ENCODE assay signal across 21 mouse cellular contexts in genomic region chr1:173645393-173645792, GRCm38 (mm10). TPM values are rescaled to one million over a fixed set of nuclear protein-coding genes. Genes with fewer than 3 reads are reported as not detected.
"Had no signal": no experiment of that assay in that cellular context is flagged by ENCODE, and none has a peak within 500 bp of the region (broad histone marks: within the 10 kb centered on the region; RNA-seq: fewer than 3 reads in every experiment).

No protein-coding gene starts in this region.

- H3K27me3 ChIP-seq: midbrain, embryonic 12.5 days; neural tube, embryonic 12.5 days had no signal

- H3K4me2 ChIP-seq: lung, embryonic 14.5 days; midbrain, embryonic 12.5 days; neural tube, embryonic 12.5 days had no signal

- H3K36me3 ChIP-seq: midbrain, embryonic 10.5 days; midbrain, embryonic 12.5 days; neural tube, embryonic 12.5 days had no signal

- H3K4me3 ChIP-seq: midbrain, embryonic 10.5 days; midbrain, embryonic 12.5 days; neural tube, embryonic 12.5 days had no signal

- H3K27ac ChIP-seq: liver, embryonic 14.5 days; midbrain, embryonic 10.5 days; midbrain, embryonic 12.5 days; neural tube, embryonic 12.5 days had no signal

- DNase-seq: lung, adult 18-20 months; lung, embryonic 14.5 days; lung, postnatal 10 days; lung, postnatal 4 days; midbrain, embryonic 14.5 days; right cerebral cortex, postnatal 25 days; right cerebral cortex, postnatal 4 days; spleen, adult 18-20 months; thymus, adult 18-20 months; thymus, postnatal 14 days; thymus, postnatal 36 days had no signal

- ATAC-seq: midbrain, embryonic 16.5 days had no signal

- H3K9ac ChIP-seq: liver, embryonic 14.5 days; lung, embryonic 14.5 days; midbrain, embryonic 12.5 days; neural tube, embryonic 12.5 days had no signal

- H3K9me3 ChIP-seq: midbrain, embryonic 10.5 days; midbrain, embryonic 12.5 days; neural tube, embryonic 12.5 days had no signal

- H3K4me1 ChIP-seq: midbrain, embryonic 10.5 days; midbrain, embryonic 12.5 days; neural tube, embryonic 12.5 days had no signal

RNA-seq across cellular contexts. Expression of gene Ifi209, which starts 14.7 kb away (rescaled TPM):
- polyA plus RNA-seq: midbrain, embryonic 10.5 days; neural tube, embryonic 12.5 days; neural tube, embryonic 14.5 days had no signal

RNA-seq across cellular contexts. Expression of gene Ifi208, which starts 28.1 kb away (rescaled TPM):
- polyA plus RNA-seq: liver, embryonic 16.5 days; midbrain, embryonic 10.5 days; midbrain, embryonic 14.5 days; midbrain, embryonic 16.5 days; neural tube, embryonic 12.5 days; neural tube, embryonic 14.5 days; stomach, embryonic 14.5 days had no signal

RNA-seq across cellular contexts. Expression of gene Ifi213, which starts 46.3 kb away (rescaled TPM):
- polyA plus RNA-seq: lung, embryonic 14.5 days; lung, embryonic 16.5 days; midbrain, embryonic 10.5 days; midbrain, embryonic 12.5 days; midbrain, embryonic 16.5 days; neural tube, embryonic 12.5 days; neural tube, embryonic 14.5 days; stomach, embryonic 14.5 days; stomach, embryonic 16.5 days had no signal
